Mouse (Mus musculus) CH12.LX (cell line): ENCODE results near the gene Ovgp1. TPM values are rescaled to one million over a fixed set of nuclear protein-coding genes. Genes with fewer than 3 reads are reported as not detected.

Experiments
- DNase-seq: peaks from one replicate; pipeline ENCODE4 v3.0.0-alpha.2; 2013; ENCODE audit errors: extremely low read depth
- H3K27ac ChIP-seq: 2 replicates; pipeline ENCODE4 v1.5.1; 2012; ENCODE audit warnings: low read depth, mild to moderate bottlenecking, control low read depth, moderate library complexity; ENCODE audit not compliant: insufficient read depth
- H3K27me3 ChIP-seq: replicated peaks from 2 replicates; pipeline ENCODE3; 2012; ENCODE audit warnings: inconsistent platforms
- H3K36me3 ChIP-seq, 2 experiments: replicated peaks in 1 of 2; 2 replicates each; pipeline versions ENCODE3 to v1.6.1; 2012; ENCODE audit warnings: inconsistent platforms in 1 of 2, low read length in 1 of 2, mild to moderate bottlenecking in 1 of 2, mixed read lengths in 1 of 2, moderate library complexity in 1 of 2; ENCODE audit not compliant: control insufficient read depth in 1 of 2, insufficient read depth in 1 of 2
- H3K4me1 ChIP-seq, 2 experiments: 2 replicates each; pipeline ENCODE4 v1.6.1; 2012; ENCODE audit warnings: inconsistent platforms in 1 of 2, moderate library complexity in 1 of 2; ENCODE audit not compliant: insufficient read depth in 2 of 2, control insufficient read depth in 1 of 2
- H3K4me2 ChIP-seq: 2 replicates; pipeline ENCODE4 v1.6.1; 2012; ENCODE audit warnings: low read depth, mild to moderate bottlenecking, control low read depth; ENCODE audit not compliant: poor library complexity, insufficient read depth, severe bottlenecking
- H3K4me3 ChIP-seq, 3 experiments: fragments of 150-350 bp in 1 of 3; sonication (generic) in 1 of 3; replicated peaks in 1 of 3; 2 replicates each; pipeline versions ENCODE3 to v1.5.1; 2011 to 2012; ENCODE audit warnings: low read depth in 2 of 3, low read length in 2 of 3, mild to moderate bottlenecking in 2 of 3, moderate library complexity in 2 of 3, control low read depth in 1 of 3, improper control_type of control experiment in 1 of 3, inconsistent platforms in 1 of 3, mixed read lengths in 1 of 3; ENCODE audit not compliant: poor library complexity in 1 of 3
- H3K79me2 ChIP-seq: replicated peaks from 2 replicates; pipeline ENCODE4 v1.6.1; 2012; ENCODE audit warnings: mild to moderate bottlenecking, moderate library complexity; ENCODE audit not compliant: control insufficient read depth, poor library complexity, insufficient read depth, severe bottlenecking; ENCODE audit errors: extremely low read depth
- H3K9ac ChIP-seq: 2 replicates; pipeline ENCODE4 v1.6.1; 2012; ENCODE audit warnings: low read depth, mild to moderate bottlenecking, control low read depth, moderate library complexity; ENCODE audit not compliant: insufficient read depth
- H3K9me3 ChIP-seq: replicated peaks from 2 replicates; pipeline ENCODE3; 2012; ENCODE audit warnings: low read length, inconsistent platforms, mixed read lengths
- CHD1 ChIP-seq: IDR thresholded peaks from 2 replicates; pipeline ENCODE4 v1.6.1; 2012; ENCODE audit warnings: low read depth, low read length, improper control_type of control experiment, inconsistent platforms
- CHD2 ChIP-seq: IDR thresholded peaks from 2 replicates; pipeline ENCODE4 v1.6.1; 2011; ENCODE audit warnings: low read length, improper control_type of control experiment
- CTCF ChIP-seq, 2 experiments: IDR thresholded peaks in 1 of 2; conservative IDR thresholded peaks in 1 of 2; 2 replicates each; pipeline ENCODE4 v1.5.1; 2011 to 2012; ENCODE audit warnings: low read depth in 2 of 2, low read length in 2 of 2, improper control_type of control experiment in 1 of 2, inconsistent platforms in 1 of 2, mild to moderate bottlenecking in 1 of 2, moderate library complexity in 1 of 2
- ELF1 ChIP-seq: IDR thresholded peaks from 2 replicates; pipeline ENCODE4 v1.6.1; 2014; ENCODE audit warnings: low read depth, mild to moderate bottlenecking, inconsistent platforms, low read length, improper control_type of control experiment
- EP300 ChIP-seq: IDR thresholded peaks from 2 replicates; pipeline ENCODE4 v1.6.1; 2011; ENCODE audit warnings: low read length, improper control_type of control experiment
- JUN ChIP-seq: IDR thresholded peaks from 2 replicates; pipeline ENCODE4 v1.6.1; 2011; ENCODE audit warnings: low read depth, mild to moderate bottlenecking, low read length, improper control_type of control experiment, moderate library complexity; ENCODE audit not compliant: insufficient read depth
- MAX ChIP-seq: IDR thresholded peaks from 2 replicates; pipeline ENCODE4 v1.6.1; 2011; ENCODE audit warnings: low read length, improper control_type of control experiment
- MXI1 ChIP-seq: IDR thresholded peaks from 2 replicates; pipeline ENCODE4 v1.6.1; 2011; ENCODE audit warnings: mild to moderate bottlenecking, low read depth, low read length, improper control_type of control experiment
- MYC ChIP-seq: IDR thresholded peaks from 2 replicates; pipeline ENCODE4 v1.6.1; 2011; ENCODE audit warnings: low read depth, mild to moderate bottlenecking, improper control_type of control experiment, low read length
- NELFE ChIP-seq: IDR thresholded peaks from 2 replicates; pipeline ENCODE4 v1.6.1; 2011; ENCODE audit warnings: low read depth, low read length, improper control_type of control experiment
- POLR2A ChIP-seq: IDR thresholded peaks from 2 replicates; pipeline ENCODE4 v1.6.1; 2011; ENCODE audit warnings: low read depth, mild to moderate bottlenecking, improper control_type of control experiment, low read length
- RAD21 ChIP-seq: IDR thresholded peaks from 2 replicates; pipeline ENCODE4 v1.6.1; 2011; ENCODE audit warnings: low read depth, mild to moderate bottlenecking, low read length, improper control_type of control experiment, moderate library complexity
- SIN3A ChIP-seq: IDR thresholded peaks from 2 replicates; pipeline ENCODE4 v1.6.1; 2012; ENCODE audit warnings: low read length, improper control_type of control experiment, inconsistent platforms
- SMC3 ChIP-seq: IDR thresholded peaks from 2 replicates; pipeline ENCODE4 v1.6.1; 2011; ENCODE audit warnings: low read depth, low read length, improper control_type of control experiment
- TBP ChIP-seq: conservative IDR thresholded peaks from 2 replicates; pipeline ENCODE4 v1.6.1; 2011; ENCODE audit warnings: low read depth, low read length, improper control_type of control experiment
- TCF12 ChIP-seq: IDR thresholded peaks from 2 replicates; pipeline ENCODE4 v1.6.1; 2014; ENCODE audit warnings: low read depth, mild to moderate bottlenecking, inconsistent platforms, low read length, improper control_type of control experiment
- UBTF ChIP-seq: IDR thresholded peaks from 2 replicates; pipeline ENCODE4 v1.6.1; 2012; ENCODE audit warnings: low read depth, mild to moderate bottlenecking, inconsistent platforms, low read length, improper control_type of control experiment, moderate library complexity
- USF2 ChIP-seq: conservative IDR thresholded peaks from 2 replicates; pipeline ENCODE4 v1.6.1; 2011; ENCODE audit warnings: low read depth, low read length, improper control_type of control experiment
- ZKSCAN1 ChIP-seq: IDR thresholded peaks from 2 replicates; pipeline ENCODE4 v1.6.1; 2012; ENCODE audit warnings: low read depth, inconsistent platforms, low read length, improper control_type of control experiment, borderline replicate concordance
- ZNF384 ChIP-seq: IDR thresholded peaks from 2 replicates; pipeline ENCODE4 v1.6.1; 2012; ENCODE audit warnings: low read depth, low read length, improper control_type of control experiment, inconsistent platforms
- dilution Hi-C: fragments of 300-500 bp; cut with MboI; formaldehyde crosslinking; loops from 2 replicates; pipeline ENCODE4 v1.14.3; 2020; ENCODE audit warnings: low sequenced_read_pairs; ENCODE audit not compliant: extremely low pct_unique_long_range_greater_than_20kb, extremely low pct_ligation_motif_present
- in situ Hi-C: fragments of 300-500 bp; cut with MboI; formaldehyde crosslinking; loops from 3 replicates; pipeline ENCODE4 v1.14.3; 2019; ENCODE audit warnings: low sequenced_read_pairs, low pct_ligation_motif_present, low pct_unique_long_range_greater_than_20kb, mixed read lengths
- polyA plus RNA-seq: library from polyadenylated mRNA; unstranded; fragments of >175 nt; gene quantifications from 2 replicates; pipeline ENCODE4 v1.2.1, GENCODE M21; 2012; ENCODE audit warnings: low read depth; ENCODE audit not compliant: insufficient read length
- total RNA-seq, 2 experiments: library from RNA; depleted of rRNA; stranded (reverse); fragments of 300-350 nt in 1 of 2; fragments of >200 nt in 1 of 2; gene quantifications; 2 replicates each; pipeline ENCODE4 v1.2.3; 2012 to 2014

Ovgp1 gene
- total and polyA plus RNA-seq, 3 experiments: 1.6 to 5.6 (median 2.3) TPM

DNA sequence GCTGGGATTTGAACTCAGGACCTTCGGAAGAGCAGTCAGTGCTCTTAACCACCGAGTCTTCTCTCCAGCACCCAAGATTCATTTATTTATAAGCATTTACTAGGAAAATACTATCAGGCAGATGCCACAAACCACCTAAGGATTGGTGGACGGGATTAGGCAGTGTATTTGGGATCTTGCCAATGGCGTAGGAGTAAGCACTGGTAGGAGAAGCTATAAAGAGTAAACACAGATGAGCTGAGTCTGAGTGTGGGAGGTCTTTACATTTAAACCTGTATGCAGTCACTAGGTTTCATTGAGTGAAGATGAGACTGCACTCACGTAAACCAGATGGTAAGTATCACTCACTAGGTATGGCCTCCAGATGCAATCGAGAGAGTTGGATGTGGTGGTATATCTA, 39.6 kb upstream of the Ovgp1 start:
- Histone ChIP-seq H3K9me3 (no peaks in the 10 kb centered on the region), H3K79me2 (no peaks in the 10 kb centered on the region; the same call in 1 of the 2 replicates), H3K4me2 (no peak overlapping the region), H3K4me3 (no peak overlapping the region), H3K27ac (no peak overlapping the region), H3K4me1 (peaks cover 12 to 34% of the 10 kb centered on the region in 2 experiments), H3K9ac (no peak overlapping the region), H3K36me3 (peaks cover 5 to 17% of the 10 kb centered on the region in 2 experiments), H3K27me3 (no peaks in the 10 kb centered on the region)
- in situ Hi-C loops (no loop called here), dilution Hi-C loops (no loop called here)
- TF ChIP-seq JUN: no peak
- no peak for TF ChIP-seq EP300
- TF ChIP-seq CHD2: no peak
- TF ChIP-seq ZNF384: no peak
- no peak for TF ChIP-seq SMC3
- no peak for TF ChIP-seq MXI1
- no peak for TF ChIP-seq CTCF (conservative IDR thresholded peaks at IDR 0.05 in 1 of 2, IDR thresholded peaks at IDR 0.05 in 1 of 2; ENCODE audit: low read depth in 2 of 2, low read length in 2 of 2)
- TF ChIP-seq CHD1: no peak
- DNase-seq: no peak

DNA sequence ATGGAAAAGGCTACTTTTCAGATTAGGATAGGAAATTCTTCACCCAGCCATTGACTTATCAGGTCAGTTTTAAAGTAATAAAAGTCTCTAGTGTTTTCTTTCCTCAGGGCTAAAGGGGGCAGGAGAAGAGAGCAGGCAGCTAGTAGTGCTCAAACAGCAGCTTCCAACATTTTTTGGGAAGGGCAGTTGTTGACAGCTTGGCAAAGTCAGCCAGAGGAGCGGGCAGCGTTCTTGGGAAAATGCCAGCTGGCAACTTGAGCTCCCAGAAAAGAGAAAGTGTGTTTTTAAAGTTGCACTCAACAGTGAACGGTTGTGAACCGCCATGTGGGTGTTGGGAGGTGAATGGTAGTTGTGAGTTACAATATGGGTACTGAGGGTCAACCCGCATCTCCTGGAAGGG, 38.5 kb upstream of the Ovgp1 start:
- DNase-seq: no peak
- H3K4me1 ChIP-seq: peaks cover 5 to 23% of the 10 kb centered on the region in 2 experiments; a peak in 3 of 4 replicates
- peaks cover 5 to 17% of the 10 kb centered on the region in 2 experiments for H3K36me3 ChIP-seq
- no peaks in the 10 kb centered on the region for H3K9me3 ChIP-seq
- TF ChIP-seq TBP: no peak
- TF ChIP-seq TCF12: no peak
- TF ChIP-seq ZNF384: no peak
- TF ChIP-seq ZKSCAN1: no peak
- no peak for TF ChIP-seq CTCF (conservative IDR thresholded peaks at IDR 0.05 in 1 of 2, IDR thresholded peaks at IDR 0.05 in 1 of 2; ENCODE audit: low read depth in 2 of 2, low read length in 2 of 2)
- TF ChIP-seq UBTF: no peak
- no peak for TF ChIP-seq POLR2A
- TF ChIP-seq SIN3A: no peak
- TF ChIP-seq JUN: no peak
- no peak for TF ChIP-seq NELFE
- no peak for TF ChIP-seq RAD21
- TF ChIP-seq USF2: no peak
- no peak for TF ChIP-seq ELF1
- TF ChIP-seq MAX: no peak
- TF ChIP-seq CHD2: no peak
- no peak for TF ChIP-seq MXI1
- no peak for TF ChIP-seq MYC
- no peak overlapping the region for H3K27ac ChIP-seq
- no peaks in the 10 kb centered on the region; the same call in 1 of the 2 replicates for H3K79me2 ChIP-seq
- dilution Hi-C loops: no loop called here
- in situ Hi-C loops: no loop called here
- no peaks in the 10 kb centered on the region for H3K27me3 ChIP-seq
- no peak overlapping the region for H3K9ac ChIP-seq
- no peak overlapping the region for H3K4me2 ChIP-seq
- H3K4me3 ChIP-seq: no peak overlapping the region
